Mouse (Mus musculus) heart, adult 2 months (tissue): ENCODE measurements at regions not wholly inside any gene's neighbourhood (a gene's known extent, or its start where the extent isn't known, plus 50 kb on each side); places are given as distances from the start of the nearest gene placed in this dataset.

ENCODE experiments used
- CTCF ChIP-seq: fragments of 200-600 bp; IDR thresholded peaks from 2 replicates; pipeline ENCODE4 v1.8.1; 2022; ENCODE audit warnings: antibody characterized with exemption, mild to moderate bottlenecking, moderate library complexity
- EP300 ChIP-seq: fragments of 200-500 bp; IDR thresholded peaks from 2 replicates; pipeline ENCODE4 v1.6.1; 2011; ENCODE audit warnings: low read depth, low read length, control low read depth; ENCODE audit not compliant: insufficient read depth

DNA sequence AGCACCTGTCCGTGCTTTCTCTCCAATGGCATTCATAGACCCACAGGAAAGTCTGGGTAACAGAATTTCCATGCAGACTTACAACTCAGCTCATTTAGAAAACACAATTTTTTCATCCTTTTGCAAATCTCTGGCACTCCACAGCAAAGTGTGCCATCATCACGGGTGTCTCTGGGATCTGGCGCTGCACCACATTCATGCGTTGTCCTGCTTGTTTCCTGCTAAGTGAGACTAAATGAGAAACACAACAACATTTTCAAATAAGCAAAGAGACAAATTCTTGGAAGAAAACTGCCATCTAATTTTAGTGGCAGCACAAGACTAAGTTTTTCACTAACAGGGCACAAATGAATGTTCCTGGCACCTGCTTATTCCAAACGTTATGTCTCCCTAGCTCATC lies 156.9 kb downstream of the Rps29 start:
- TF ChIP-seq CTCF (no peak), EP300 (no peak)
